Mouse (Mus musculus): ENCODE measurements around the gene H2afv.
"Not testable (repeated sequence)": the region's sequence is repeated elsewhere in the genome, so short reads cannot be mapped to it uniquely, and the experiment has no call there.

DNA sequence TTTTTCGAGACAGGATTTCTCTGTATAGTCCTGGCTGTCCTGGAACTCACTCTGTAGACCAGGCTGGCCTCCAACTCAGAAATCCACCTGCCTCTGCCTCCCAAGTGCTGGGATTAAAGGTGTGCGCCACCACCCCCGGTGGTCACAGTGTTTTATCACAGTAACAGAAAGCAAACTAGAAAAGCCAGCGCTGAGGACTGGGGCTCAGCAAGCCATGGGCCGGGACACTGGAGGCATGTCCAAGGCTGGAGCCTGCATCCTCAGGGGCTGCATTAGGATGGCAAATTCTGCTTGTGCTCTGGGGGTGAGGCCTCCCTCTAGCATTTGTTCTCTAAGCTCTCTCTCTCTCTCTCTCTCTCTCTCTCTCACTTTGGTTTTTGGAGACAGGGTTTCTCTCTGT, 33.5 kb downstream of the H2afv start:
- TF ChIP-seq USF1 (IDR thresholded peaks at IDR 0.05; ENCODE audit: low read depth); CTCF (IDR thresholded peaks at IDR 0.05; ENCODE audit: control insufficient read depth, insufficient read depth, insufficient read length); CEBPB (IDR thresholded peaks at IDR 0.05; ENCODE audit: low read depth); MYOG (IDR thresholded peaks at IDR 0.05; ENCODE audit: control insufficient read depth, extremely low read depth, insufficient read length); FOSL1 (IDR thresholded peaks at IDR 0.05; ENCODE audit: insufficient read depth, low read length, poor library complexity, severe bottlenecking); MAX (IDR thresholded peaks at IDR 0.05); MYOD1 (IDR thresholded peaks at IDR 0.05; ENCODE audit: control insufficient read depth, insufficient read length, low read depth): not testable (repeated sequence)
